8 mouse cellular contexts compared by ENCODE assay signal in the genomic region with DNA sequence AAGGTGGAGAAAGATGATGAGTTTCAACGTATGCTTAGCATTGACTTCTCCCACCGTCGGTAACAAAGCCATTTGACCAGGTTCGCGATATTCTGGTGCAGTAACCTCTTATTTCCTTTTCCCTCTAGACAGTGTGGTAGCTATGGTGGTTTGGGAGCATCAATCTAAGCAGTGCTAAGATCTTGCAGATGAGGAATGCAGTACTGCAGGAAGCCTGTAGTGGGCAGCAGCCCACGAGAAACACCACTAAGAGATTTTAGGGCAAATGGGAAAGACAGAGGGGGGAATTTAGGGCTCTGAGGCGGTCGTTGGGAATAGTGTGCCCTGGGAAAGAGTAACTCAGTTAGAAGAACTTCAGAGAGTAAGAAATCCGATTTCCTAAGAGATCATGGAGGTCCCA. TPM values are rescaled to one million over a fixed set of nuclear protein-coding genes. Genes with fewer than 3 reads are reported as not detected.
DNase-seq lines count a peak whose midpoint lies in the region; ATAC-seq lines count a peak whose summit lies in the region.

No protein-coding gene starts in this region.

- peak; percentile 35; the same call in 1 of the 2 replicates for ATAC-seq in embryonic facial prominence, embryonic 15.5 days (ENCODE audit: insufficient number of reproducible peaks, low FRiP score, low TSS enrichment, low read depth)

- H3K9me3 ChIP-seq in embryonic facial prominence, embryonic 15.5 days (replicated peaks), result no peaks in the 10 kb centered on the region

- peak overlapping the region; percentile 49 for H3K4me2 ChIP-seq in embryonic facial prominence, embryonic 15.5 days (replicated peaks)

- H3K27ac ChIP-seq in embryonic facial prominence, embryonic 15.5 days (replicated peaks), result peak overlapping the region; percentile 81

- peaks cover 10% of the 10 kb centered on the region; the same call in 1 of the 2 replicates for H3K4me1 ChIP-seq in embryonic facial prominence, embryonic 15.5 days

- WGBS in embryonic facial prominence, embryonic 15.5 days, result 17% methylated on average over 9 of the region's 9 CpGs

- peak; percentile 51 for DNase-seq in embryo, embryonic 10 days (ENCODE audit: low spot score)
- no peak for DNase-seq in embryo, embryonic 9.5 days (ENCODE audit: extremely low spot score)
- peak; percentile 52 to 67 for DNase-seq in adrenal gland, postnatal 36 days
- DNase-seq in heart, postnatal 14 days, result peak; percentile 55
- DNase-seq in layer of hippocampus, adult 9-10 months (ENCODE audit: low spot score), result peak; percentile 47
- peak; percentile 36 for DNase-seq in lung, postnatal 25 days (ENCODE audit: low spot score)
- peak; percentile 45 for DNase-seq in right cerebral cortex, postnatal 14 days

- no peaks in the 10 kb centered on the region for H3K36me3 ChIP-seq in embryonic facial prominence, embryonic 15.5 days

- peak overlapping the region; percentile 53 for H3K4me3 ChIP-seq in embryonic facial prominence, embryonic 15.5 days (replicated peaks)

- no peaks in the 10 kb centered on the region for H3K27me3 ChIP-seq in embryonic facial prominence, embryonic 15.5 days

- no peak overlapping the region for H3K9ac ChIP-seq in embryonic facial prominence, embryonic 15.5 days

- intact Hi-C loops in heart, postnatal 14 days (cut with DNase I), result loop anchor here (10.0 kb wide), 2 partner anchors 168 to 348 kb away; no protein-coding TSS in a partner anchor

RNA-seq across cellular contexts. Expression of a gene that starts 9.0 kb away (rescaled TPM):
- total RNA-seq in adrenal gland, postnatal 36 days (2021), result 10 to 100 TPM; 39.1 to 43.5 TPM
- polyA plus RNA-seq in embryonic facial prominence, embryonic 15.5 days (2015; fragmentation: Nextera tagmentation; extraction: Ambion mirVana), result 3.6 and 4.8 TPM in 2 replicates
- total RNA-seq in heart, postnatal 14 days (2021), result 1 to 10 TPM; 3.1 to 4.8 TPM

RNA-seq across cellular contexts. Expression of a gene that starts 46.8 kb away (rescaled TPM):
- total RNA-seq in adrenal gland, postnatal 36 days (2021), result under 1 TPM; 0.23 TPM
- 15.1 and 15.8 TPM in 2 replicates for polyA plus RNA-seq in embryonic facial prominence, embryonic 15.5 days (2015; fragmentation: Nextera tagmentation; extraction: Ambion mirVana)
- total RNA-seq in heart, postnatal 14 days (2021), result under 1 TPM; 0.46 to 0.81 TPM

Comparison
In these comparisons a context has a peak if more than half of its experiments do, and no peak if none do; other contexts are left out.
1. RNA of a gene that starts 9.0 kb away (total RNA-seq): 39.1 to 43.5 TPM in adrenal gland, postnatal 36 days; 3.1 to 4.8 TPM in heart, postnatal 14 days; every median in the first group is over 4 times any median in the second.